8 mouse cellular contexts compared by ENCODE assay signal in genomic region chr4:150651390-150652277, GRCm38 (mm10). TPM values are rescaled to one million over a fixed set of nuclear protein-coding genes. Genes with fewer than 3 reads are reported as not detected.
DNase-seq lines count a peak whose midpoint lies in the region; TF ChIP-seq lines count a peak whose summit lies in the region.
"Had no signal": no experiment of that assay in that cellular context is flagged by ENCODE, and none has a peak within 500 bp of the region (broad histone marks: within the 10 kb centered on the region; RNA-seq: fewer than 3 reads in every experiment).

Gene Slc45a1 (minus strand): TSS chr4:150652174.

- DNase-seq in thymus, postnatal 0 days (ENCODE audit: low spot score): peak; percentile 53
- DNase-seq in thymus, postnatal 36 days: no peak
- DNase-seq in layer of hippocampus, postnatal 10 days (ENCODE audit: low spot score in 2 of 2): peak; percentile 38 to 51
- peak; percentile 42 for DNase-seq in neural tube, embryonic 10.5 days (ENCODE audit: extremely low spot score, low spot score)
- no peak for DNase-seq in urinary bladder, postnatal 4 days (ENCODE audit: low spot score in 2 of 2)
- no peak for DNase-seq in lung, adult 18-20 months

- H3K27ac ChIP-seq in embryonic fibroblast, embryonic 13.5 days (ENCODE audit: insufficient read depth, low read length): no peak within 1 kb of the TSS
- H3K27ac ChIP-seq: macrophage had no signal

- TF ChIP-seq POLR2A in embryonic fibroblast, embryonic 13.5 days (IDR thresholded peaks at IDR 0.05; ENCODE audit: low read depth, low read length): no peak

- H3K4me1 ChIP-seq in embryonic fibroblast, embryonic 13.5 days (ENCODE audit: control insufficient read depth, insufficient read depth, low read length): no peaks in the 10 kb centered on the region

- TF ChIP-seq CTCF in embryonic fibroblast, embryonic 13.5 days (IDR thresholded peaks at IDR 0.05; ENCODE audit: borderline replicate concordance, insufficient read depth, low read length): no peak

- peak within 1 kb of the TSS; percentile 10; the same call in 1 of the 2 replicates for H3K4me3 ChIP-seq in embryonic fibroblast, embryonic 13.5 days (ENCODE audit: insufficient read depth, low read length)

RNA-seq across cellular contexts. Expression of gene Slc45a1, which starts in this region (rescaled TPM):
- polyA plus RNA-seq in thymus, postnatal 0 days (2015; fragmentation: Nextera tagmentation; extraction: Ambion mirVana): not detected in 2 replicates
- polyA plus RNA-seq in embryonic fibroblast, embryonic 13.5 days (2011; ENCODE audit: insufficient read length, low read depth, missing spikeins): 0.16 and 0.17 TPM in 2 replicates
- total RNA-seq in layer of hippocampus, postnatal 10 days (2021): 10 to 100 TPM; 43.2 to 45.3 TPM
- polyA plus RNA-seq: macrophage had no signal

Comparison
In these comparisons a context has a peak if more than half of its experiments do, and no peak if none do; other contexts are left out.
1. Peak in DNase-seq in thymus, postnatal 0 days; RNA of the gene not detected or under 1 TPM.
2. DNase-seq: peak in layer of hippocampus, postnatal 10 days (2 of 2) and neural tube, embryonic 10.5 days (single experiment); none in thymus, postnatal 36 days (0 of 2), urinary bladder, postnatal 4 days (0 of 2) and lung, adult 18-20 months (0 of 2).